Mouse (Mus musculus) C2C12 (cell line): ENCODE results near the gene Ak8.

Source experiments
- CEBPB ChIP-seq: IDR thresholded peaks from one replicate; pipeline ENCODE4 v1.6.1; 2011; ENCODE audit warnings: low read depth, mild to moderate bottlenecking, control low read depth, moderate library complexity
- CTCF ChIP-seq: IDR thresholded peaks from one replicate; pipeline ENCODE4 v1.5.1; 2011; ENCODE audit not compliant: control insufficient read depth, insufficient read depth, insufficient read length
- MYOD1 ChIP-seq: IDR thresholded peaks from one replicate; pipeline ENCODE4 v1.6.1; 2011; ENCODE audit warnings: low read depth; ENCODE audit not compliant: control insufficient read depth, insufficient read length
- USF1 ChIP-seq: IDR thresholded peaks from one replicate; pipeline ENCODE4 v1.6.1; 2011; ENCODE audit warnings: low read depth, mild to moderate bottlenecking, control low read depth, moderate library complexity

DNA sequence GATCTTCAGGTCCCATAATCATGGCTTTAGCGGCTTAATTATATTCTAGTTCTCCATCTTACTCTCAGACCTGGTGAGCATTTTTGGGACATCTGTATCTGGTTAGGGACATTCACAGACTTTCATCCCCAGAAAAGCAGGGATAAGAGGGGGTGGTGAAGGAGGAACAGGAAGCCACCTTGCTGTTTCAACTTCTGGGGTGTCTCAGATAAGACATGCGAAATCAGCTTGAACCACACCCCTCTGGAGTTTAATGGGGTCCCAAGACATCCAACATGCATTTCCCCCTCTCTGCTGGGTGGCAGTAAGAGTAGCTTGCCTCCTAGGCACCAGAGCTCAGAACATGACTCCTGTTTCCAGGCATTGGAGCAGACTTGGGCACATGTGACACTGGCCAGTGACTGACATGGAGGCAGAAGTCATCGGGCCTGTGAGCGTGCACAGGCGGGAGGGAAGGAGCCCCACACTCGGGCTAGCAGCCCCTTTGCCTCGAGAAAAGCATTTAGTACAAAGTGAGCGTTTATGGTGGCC, 6.2 kb downstream of the Ak8 start:
- TF ChIP-seq CTCF (no peak), CEBPB (no peak), MYOD1 (no peak), USF1 (no peak)
